Mouse (Mus musculus) myocyte (in vitro differentiated cells): Measurements from ENCODE around the gene Hoxc9.

Experiments
- MYOG ChIP-seq, 3 experiments: IDR thresholded peaks; one replicate each; pipeline ENCODE4 v1.6.1; 2011; ENCODE audit warnings: control low read depth in 2 of 3, low read depth in 2 of 3, mild to moderate bottlenecking in 2 of 3; ENCODE audit not compliant: insufficient read length in 2 of 3, control insufficient read depth in 1 of 3, insufficient read depth in 1 of 3
- POLR2A ChIP-seq: IDR thresholded peaks from one replicate; pipeline ENCODE4 v1.6.1; 2011; ENCODE audit warnings: low read depth, mild to moderate bottlenecking, control low read depth, moderate library complexity; ENCODE audit not compliant: insufficient read length

- TF ChIP-seq POLR2A: no peak
- TF ChIP-seq MYOG (IDR thresholded peaks at IDR 0.05; ENCODE audit: control insufficient read depth in 1 of 3, insufficient read depth in 1 of 3, insufficient read length in 2 of 3, low read depth in 2 of 3): no peak
These were observed 55.9 kb downstream of the Hoxc9 start for GRCm38 (mm10) chr15:103032167-103032566.
